21 mouse cellular contexts compared by ENCODE assay signal in genomic region chr17:30259938-30260337, GRCm38 (mm10).
DNase-seq lines count a peak whose midpoint lies in the region; ATAC-seq and TF ChIP-seq lines count a peak whose summit lies in the region.
"Had no signal": no experiment of that assay in that cellular context is flagged by ENCODE, and none has a peak within 500 bp of the region (broad histone marks: within the 10 kb centered on the region; RNA-seq: fewer than 3 reads in every experiment).

No protein-coding gene starts in this region.

- no peak overlapping the region for H3K4me3 ChIP-seq in layer of hippocampus, adult 2 months
- no peak overlapping the region for H3K4me3 ChIP-seq in kidney, embryonic 14.5 days (ENCODE audit: low read length)
- H3K4me3 ChIP-seq: forebrain, embryonic 15.5 days; heart, embryonic 12.5 days; heart, embryonic 15.5 days had no signal

- peak; percentile 28 for DNase-seq in adrenal gland, postnatal 14 days
- no peak for DNase-seq in adrenal gland, postnatal 4 days (ENCODE audit: low spot score in 2 of 2)
- no peak for DNase-seq in layer of hippocampus, adult 2 months (ENCODE audit: low spot score in 2 of 2)
- DNase-seq in layer of hippocampus, postnatal 10 days (ENCODE audit: low spot score in 2 of 2): no peak
- peak; percentile 17 for DNase-seq in adipocyte (ENCODE audit: low spot score)
- no peak for DNase-seq in cerebellum, postnatal 4 days (ENCODE audit: low spot score in 2 of 2)
- DNase-seq: adrenal gland, postnatal 25 days; B cell, adult 2 months; cerebellum, adult 18-20 months; cerebellum, adult 9-11 months; embryo, embryonic 11 days; gastrocnemius, postnatal 25 days; heart, adult 18-20 months; heart, postnatal 10 days; heart, postnatal 36 days had no signal

- ATAC-seq in kidney, embryonic 14.5 days (ENCODE audit: low FRiP score, low TSS enrichment): no peak
- ATAC-seq: forebrain, embryonic 15.5 days; intestine, postnatal 0 days had no signal

- 65% methylated on average over 6 of the region's 6 CpGs for WGBS in kidney, embryonic 14.5 days

- H3K9me3 ChIP-seq in kidney, embryonic 14.5 days (ENCODE audit: control insufficient read depth, low read length): no peaks in the 10 kb centered on the region
- H3K9me3 ChIP-seq: forebrain, embryonic 15.5 days; heart, embryonic 12.5 days; heart, embryonic 15.5 days had no signal

- TF ChIP-seq CTCF in layer of hippocampus, adult 2 months (conservative IDR thresholded peaks at IDR 0.05): no peak

- H3K4me1 ChIP-seq in kidney, embryonic 14.5 days (ENCODE audit: control insufficient read depth, insufficient read depth, low read length): peaks cover 29% of the 10 kb centered on the region

- H3K27me3 ChIP-seq in kidney, embryonic 14.5 days (ENCODE audit: control insufficient read depth, insufficient read depth, low read length): no peaks in the 10 kb centered on the region
- H3K27me3 ChIP-seq: forebrain, embryonic 15.5 days; heart, embryonic 12.5 days; heart, embryonic 15.5 days had no signal

- no peaks in the 10 kb centered on the region for H3K36me3 ChIP-seq in kidney, embryonic 14.5 days (ENCODE audit: control insufficient read depth, insufficient read depth, low read length)
- H3K36me3 ChIP-seq: forebrain, embryonic 15.5 days; heart, embryonic 12.5 days; heart, embryonic 15.5 days had no signal

- peak overlapping the region; percentile 81 for H3K27ac ChIP-seq in layer of hippocampus, adult 2 months
- H3K27ac ChIP-seq in kidney, embryonic 14.5 days (ENCODE audit: low read depth, low read length): no peak overlapping the region
- H3K27ac ChIP-seq: forebrain, embryonic 15.5 days; heart, embryonic 15.5 days; hindbrain, embryonic 14.5 days had no signal

- H3K4me2 ChIP-seq in kidney, embryonic 14.5 days (replicated peaks; ENCODE audit: low read depth, low read length): no peak overlapping the region
- H3K4me2 ChIP-seq: forebrain, embryonic 15.5 days; heart, embryonic 12.5 days; heart, embryonic 15.5 days; hindbrain, embryonic 14.5 days had no signal

- no peak overlapping the region for H3K9ac ChIP-seq in kidney, embryonic 14.5 days (ENCODE audit: low read depth, low read length)
- H3K9ac ChIP-seq: forebrain, embryonic 15.5 days; heart, embryonic 12.5 days; heart, embryonic 15.5 days; hindbrain, embryonic 14.5 days had no signal

Comparison
In these comparisons a context has a peak if more than half of its experiments do, and no peak if none do; other contexts are left out.
1. DNase-seq: peak in adrenal gland, postnatal 14 days (single experiment) and adipocyte (single experiment); none in adrenal gland, postnatal 4 days (0 of 2), layer of hippocampus, adult 2 months (0 of 2), layer of hippocampus, postnatal 10 days (0 of 2) and cerebellum, postnatal 4 days (0 of 2).